Mouse (Mus musculus) stomach, embryonic 16.5 days (tissue): Measurements from ENCODE around the gene Gm42688. TPM values are rescaled to one million over a fixed set of nuclear protein-coding genes. Genes with fewer than 3 reads are reported as not detected.

Experiments
- ATAC-seq: fragments of 200-750 bp; cut with Nextera tagmentation; 2 replicates; pipeline ENCODE4 v1.8.0; 2017; ENCODE audit warnings: moderate number of reproducible peaks, moderate TSS enrichment; ENCODE audit not compliant: insufficient read depth, low FRiP score
- H3K27ac ChIP-seq: fragments of 300-500 bp; sonication (generic); 2 replicates; pipeline ENCODE4 v1.5.1; 2014; ENCODE audit warnings: low read length
- H3K27me3 ChIP-seq: fragments of 300-500 bp; sonication (generic); 2 replicates; pipeline ENCODE4 v1.6.1; 2014; ENCODE audit warnings: low read length, control low read depth, mixed read lengths; ENCODE audit not compliant: control insufficient read depth, insufficient read depth
- H3K36me3 ChIP-seq: fragments of 300-500 bp; sonication (generic); 2 replicates; pipeline ENCODE4 v1.6.1; 2014; ENCODE audit warnings: low read length; ENCODE audit not compliant: control insufficient read depth, insufficient read depth
- H3K4me1 ChIP-seq: fragments of 300-500 bp; sonication (generic); 2 replicates; pipeline ENCODE4 v1.6.1; 2014; ENCODE audit warnings: low read length, control low read depth, mixed read lengths; ENCODE audit not compliant: control insufficient read depth, insufficient read depth
- H3K4me2 ChIP-seq: fragments of 300-500 bp; sonication (generic); 2 replicates; pipeline ENCODE4 v1.6.1; 2014; ENCODE audit warnings: low read depth, low read length, mixed read lengths
- H3K4me3 ChIP-seq: fragments of 300-500 bp; sonication (generic); replicated peaks from 2 replicates; pipeline ENCODE4 v1.5.1; 2014; ENCODE audit warnings: mild to moderate bottlenecking, low read length
- H3K9ac ChIP-seq: fragments of 300-500 bp; sonication (generic); 2 replicates; pipeline ENCODE4 v1.6.1; 2014; ENCODE audit warnings: low read length
- H3K9me3 ChIP-seq: fragments of 300-500 bp; sonication (generic); replicated peaks from 2 replicates; pipeline ENCODE4 v1.6.1; 2016; ENCODE audit warnings: low read length, control low read depth; ENCODE audit not compliant: control insufficient read depth
- WGBS: fragments of 180-500 bp; shearing (Covaris S2); extraction: QIAGEN DNeasy Blood & Tissue Kit; methylation state at CpG from one replicate; pipeline ENCODE4 v1.1.7; 2014; 5-methylcytosine and 5-hydroxymethylcytosine counted together
- polyA plus RNA-seq: library from polyadenylated mRNA; unstranded; fragments of >200 nt; fragmentation: Nextera tagmentation; extraction: Ambion mirVana; gene quantifications from 2 replicates; pipeline ENCODE4 v1.2.1, GENCODE M21; 2015

Gene Gm42688
- polyA plus RNA-seq = 1.8 TPM in 2 replicates

DNA sequence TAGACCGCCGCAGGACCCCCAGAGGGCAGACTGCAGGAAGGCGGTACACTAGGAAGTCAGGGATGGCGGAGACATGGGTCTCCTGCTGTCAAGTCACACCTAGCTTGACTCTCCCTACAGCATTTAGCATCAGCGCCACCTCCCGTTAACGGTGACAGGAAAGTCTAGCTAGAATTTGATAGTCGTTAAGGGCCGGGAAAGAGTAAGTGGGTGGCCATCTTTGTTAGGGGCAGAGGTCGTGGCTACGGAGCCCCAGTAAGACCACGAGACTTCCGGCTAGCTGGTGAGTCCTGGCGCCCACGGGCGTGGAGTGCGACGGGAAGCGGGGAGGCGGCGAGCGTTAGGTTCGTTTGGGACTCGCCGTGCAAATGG is at the start of gene Gm42688, which contains the start of gene Ccdc142:
Gene Gm42688, plus strand, starts transcription at position 302 of the 372 bp plus-strand sequence.
Gene Ccdc142, plus strand, starts transcription at position 286 of the 372 bp plus-strand sequence.
- peak within 1 kb of the TSS; percentile 75 for H3K27ac ChIP-seq

GRCm38 (mm10) chr6:83053136-83053960 is 48.1 kb upstream of the Gm42688 start:
- peaks cover 15% of the 10 kb centered on the region for H3K4me1 ChIP-seq
- 1% methylated on average over 26 of the region's 26 CpGs for WGBS
- peak overlapping the region; percentile 92 for H3K4me3 ChIP-seq
- no peaks in the 10 kb centered on the region for H3K36me3 ChIP-seq
- no peaks in the 10 kb centered on the region for H3K27me3 ChIP-seq
- H3K27ac ChIP-seq = peak overlapping the region; percentile 30
- H3K9me3 ChIP-seq = no peaks in the 10 kb centered on the region
- no peak for ATAC-seq
- H3K4me2 ChIP-seq = peak overlapping the region; percentile 89
- peak overlapping the region; percentile 93 for H3K9ac ChIP-seq

More for the DNA sequence above, at the start of gene Gm42688, which contains the start of gene Ccdc142:
- no peaks in the 10 kb centered on the region for H3K36me3 ChIP-seq
- WGBS = under 1% methylated on average over 25 of the region's 25 CpGs
- peak; percentile 89 for ATAC-seq
- H3K4me3 ChIP-seq = peak within 1 kb of the TSS; percentile 58
- H3K4me1 ChIP-seq = peaks cover 14% of the 10 kb centered on the region
- no peaks in the 10 kb centered on the region for H3K27me3 ChIP-seq
- H3K4me2 ChIP-seq = peak within 1 kb of the TSS; percentile 98
- H3K9me3 ChIP-seq = no peaks in the 10 kb centered on the region
- H3K9ac ChIP-seq = peak within 1 kb of the TSS; percentile 75

DNA sequence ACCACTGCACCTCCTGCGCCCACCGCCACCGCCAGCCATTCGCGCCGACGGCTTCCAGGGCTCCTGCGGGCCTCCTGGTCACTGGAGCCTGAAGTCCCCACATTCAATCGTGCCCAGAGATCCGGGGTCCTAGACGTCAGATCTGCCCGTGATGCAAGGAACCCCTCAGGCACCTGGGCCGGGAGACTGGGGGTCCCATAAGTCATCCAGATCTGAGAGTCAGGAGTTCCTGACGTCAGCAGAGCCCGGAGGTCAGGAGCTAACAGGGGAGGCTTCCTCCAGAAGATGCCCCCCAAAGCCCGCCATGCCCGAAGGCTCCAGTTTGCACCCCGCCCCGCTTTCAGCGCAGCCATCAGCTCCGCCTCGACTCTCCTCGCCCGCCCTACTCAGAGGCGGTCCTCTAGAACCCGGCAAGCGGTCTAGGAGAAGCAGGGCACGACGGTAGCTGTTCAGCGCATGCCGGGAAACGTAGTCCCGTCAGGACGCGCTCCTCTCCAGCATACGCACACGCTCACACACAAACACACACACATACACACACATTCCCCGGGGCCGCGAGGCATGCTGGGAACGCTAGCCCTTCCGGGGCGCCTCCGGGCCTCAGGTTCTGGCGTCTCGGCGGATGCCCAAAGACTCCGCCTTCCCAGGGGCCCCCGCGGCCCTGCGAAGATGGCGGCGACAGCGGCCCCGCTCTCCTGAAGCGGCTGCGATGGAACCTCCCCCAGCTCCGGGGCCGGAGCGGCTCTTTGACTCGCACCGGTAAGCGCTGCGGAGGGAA is 47.2 kb upstream of the Gm42688 start, which contains the start of gene Aup1:
Gene Aup1, plus strand, starts transcription at position 448 of the 778 bp plus-strand sequence.
- Histone ChIP-seq H3K27me3 (no peaks in the 10 kb centered on the region), H3K27ac (peak within 1 kb of the TSS; percentile 81), H3K9ac (peak within 1 kb of the TSS; percentile 93), H3K9me3 (no peaks in the 10 kb centered on the region), H3K4me1 (peaks cover 15% of the 10 kb centered on the region), H3K36me3 (no peaks in the 10 kb centered on the region), H3K4me2 (peak within 1 kb of the TSS; percentile 89), H3K4me3 (peak within 1 kb of the TSS; percentile 92)
- under 1% methylated on average over 63 of the region's 64 CpGs for whole genome bisulfite sequencing
- peak; percentile 96 for ATAC-seq

DNA sequence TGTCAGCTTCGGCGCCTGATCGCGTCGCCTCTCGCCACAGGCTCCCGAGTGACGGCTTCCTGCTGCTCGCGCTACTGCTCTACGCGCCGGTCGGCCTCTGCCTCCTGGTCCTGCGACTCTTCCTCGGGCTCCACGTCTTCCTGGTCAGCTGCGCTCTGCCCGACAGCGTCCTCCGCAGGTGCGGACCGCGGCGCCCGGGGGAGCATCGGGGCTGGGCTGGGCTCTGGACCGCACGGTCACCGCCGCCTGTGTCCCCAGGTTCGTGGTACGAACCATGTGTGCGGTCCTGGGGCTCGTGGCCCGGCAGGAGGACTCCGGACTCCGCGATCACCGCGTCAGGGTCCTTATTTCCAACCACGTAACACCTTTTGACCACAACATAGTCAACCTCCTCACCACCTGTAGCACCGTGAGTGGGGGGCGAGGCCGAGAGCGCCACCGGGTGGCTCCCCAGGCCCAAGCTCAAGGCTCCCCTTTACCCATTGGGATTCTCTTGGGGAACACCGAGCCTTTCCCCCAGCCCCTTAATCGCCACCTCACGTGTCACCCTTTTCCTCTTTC is 46.5 kb upstream of the Gm42688 start, which contains the start of gene Htra2:
Gene Htra2, minus strand, starts transcription at position 403 of the 561 bp plus-strand sequence.
- Histone ChIP-seq H3K9ac (peak within 1 kb of the TSS; percentile 93), H3K27me3 (no peaks in the 10 kb centered on the region), H3K27ac (peak within 1 kb of the TSS; percentile 81), H3K4me2 (peak within 1 kb of the TSS; percentile 89), H3K36me3 (no peaks in the 10 kb centered on the region), H3K9me3 (no peaks in the 10 kb centered on the region), H3K4me3 (peak within 1 kb of the TSS; percentile 92), H3K4me1 (peaks cover 15% of the 10 kb centered on the region)
- WGBS = under 1% methylated on average over 50 of the region's 50 CpGs
- peak; percentile 9 for ATAC-seq

DNA sequence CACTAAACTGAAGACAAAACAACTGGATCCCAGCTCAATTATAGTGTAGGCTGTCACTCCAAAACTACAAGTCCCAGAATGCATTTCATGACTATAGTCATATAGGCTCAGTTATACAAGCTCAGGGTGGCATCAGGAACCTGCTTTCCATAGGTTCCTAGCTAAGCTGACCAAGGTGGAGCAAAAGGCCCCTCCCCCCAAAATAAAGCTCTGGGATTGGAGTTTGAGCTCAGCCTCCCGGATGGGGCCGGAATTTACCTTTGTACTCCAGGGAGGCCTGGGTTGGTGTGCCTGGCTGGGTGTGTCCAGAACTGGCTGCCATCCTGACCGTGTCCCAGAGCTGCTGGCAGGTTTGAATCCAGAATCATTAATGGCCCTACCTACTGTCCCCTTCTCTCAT is 43.6 kb upstream of the Gm42688 start, which contains the start of gene Dqx1:
Gene Dqx1, plus strand, starts transcription at position 55 of the 400 bp plus-strand sequence.
- ATAC-seq = peak; percentile 59
- H3K27me3 ChIP-seq = peaks cover 8% of the 10 kb centered on the region
- H3K4me2 ChIP-seq = peak within 1 kb of the TSS; percentile 43
- peak within 1 kb of the TSS; percentile 58; the same call in 1 of the 2 replicates for H3K27ac ChIP-seq
- 36% methylated on average over 3 of the region's 3 CpGs for WGBS
- peak within 1 kb of the TSS; percentile 32 for H3K4me3 ChIP-seq
- H3K4me1 ChIP-seq = peaks cover 12% of the 10 kb centered on the region
- H3K9me3 ChIP-seq = no peaks in the 10 kb centered on the region
- no peaks in the 10 kb centered on the region for H3K36me3 ChIP-seq
- peak within 1 kb of the TSS; percentile 57 for H3K9ac ChIP-seq

DNA sequence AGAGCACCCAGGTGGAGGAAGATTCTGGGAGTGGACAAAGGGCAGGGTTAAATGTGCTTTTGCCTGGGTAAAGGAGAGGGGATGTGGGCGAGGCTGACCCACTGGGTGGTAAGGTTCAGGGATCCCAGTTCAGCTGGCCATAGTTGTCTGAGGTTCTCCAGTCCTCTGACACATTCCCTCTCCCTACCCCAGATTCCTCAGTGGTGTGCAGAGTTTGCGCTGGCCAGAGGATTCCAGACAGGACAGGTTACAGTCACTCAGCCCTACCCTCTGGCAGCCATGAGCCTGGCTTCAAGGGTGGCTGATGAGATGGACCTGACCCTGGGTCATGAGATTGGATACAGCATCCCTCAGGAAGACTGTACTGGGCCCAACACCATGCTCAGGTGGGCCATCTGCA is 42.7 kb upstream of the Gm42688 start:
- peak overlapping the region; percentile 57 for H3K9ac ChIP-seq
- H3K36me3 ChIP-seq = no peaks in the 10 kb centered on the region
- H3K4me3 ChIP-seq = peak overlapping the region; percentile 32
- no peaks in the 10 kb centered on the region for H3K9me3 ChIP-seq
- WGBS = 89% methylated on average over 2 of the region's 2 CpGs
- no peak overlapping the region for H3K27ac ChIP-seq
- H3K4me2 ChIP-seq = peak overlapping the region; percentile 43
- ATAC-seq = no peak
- H3K4me1 ChIP-seq = peaks cover 9% of the 10 kb centered on the region
- H3K27me3 ChIP-seq = peaks cover 17% of the 10 kb centered on the region

- Histone ChIP-seq H3K9ac (no peak overlapping the region), H3K4me2 (no peak overlapping the region), H3K36me3 (no peaks in the 10 kb centered on the region), H3K27ac (no peak overlapping the region), H3K9me3 (no peaks in the 10 kb centered on the region), H3K4me1 (peaks cover 7% of the 10 kb centered on the region), H3K27me3 (peaks cover 87% of the 10 kb centered on the region), H3K4me3 (no peak overlapping the region)
- ATAC-seq = no peak
- 33% methylated on average over 8 of the region's 8 CpGs for WGBS
These were observed 35.4 kb upstream of the Gm42688 start for GRCm38 (mm10) chr6:83065995-83066394.

DNA sequence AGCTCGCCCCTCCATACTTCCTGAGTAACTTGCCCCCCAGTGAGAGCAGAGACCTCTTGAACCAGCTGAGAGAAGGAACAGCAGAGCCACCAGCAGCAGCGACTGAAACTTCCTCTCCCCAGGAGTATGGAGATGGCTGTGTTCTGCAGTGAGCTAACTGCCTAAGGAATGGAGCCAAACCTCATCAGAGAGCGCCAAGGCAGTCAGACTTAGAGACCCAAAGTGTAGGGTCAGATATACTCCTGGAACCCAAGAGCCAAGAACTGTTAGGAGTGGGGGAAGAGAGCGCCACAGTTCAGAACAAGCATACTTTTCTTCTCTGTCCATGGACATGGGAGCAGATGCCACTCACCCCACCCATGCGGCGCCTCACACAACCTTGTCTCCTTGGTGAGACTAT is 35.0 kb upstream of the Gm42688 start:
- no peak overlapping the region for H3K27ac ChIP-seq
- no peak overlapping the region for H3K4me3 ChIP-seq
- H3K4me2 ChIP-seq = no peak overlapping the region
- no peaks in the 10 kb centered on the region for H3K36me3 ChIP-seq
- H3K27me3 ChIP-seq = peaks cover 92% of the 10 kb centered on the region
- H3K9me3 ChIP-seq = no peaks in the 10 kb centered on the region
- no peak overlapping the region for H3K9ac ChIP-seq
- H3K4me1 ChIP-seq = peaks cover 11% of the 10 kb centered on the region
- ATAC-seq = no peak
- WGBS = 32% methylated on average over 6 of the region's 6 CpGs
